Mouse (Mus musculus) CH12.LX (cell line): ENCODE measurements around the gene Cldn14. TPM values are rescaled to one million over a fixed set of nuclear protein-coding genes. Genes with fewer than 3 reads are reported as not detected.

ENCODE experiments used
- DNase-seq: peaks from one replicate; pipeline ENCODE4 v3.0.0-alpha.2; 2013; ENCODE audit errors: extremely low read depth
- H3K27ac ChIP-seq: 2 replicates; pipeline ENCODE4 v1.5.1; 2012; ENCODE audit warnings: low read depth, mild to moderate bottlenecking, control low read depth, moderate library complexity; ENCODE audit not compliant: insufficient read depth
- H3K27me3 ChIP-seq: replicated peaks from 2 replicates; pipeline ENCODE3; 2012; ENCODE audit warnings: inconsistent platforms
- H3K36me3 ChIP-seq, 2 experiments: replicated peaks in 1 of 2; 2 replicates each; pipeline versions ENCODE3 to v1.6.1; 2012; ENCODE audit warnings: inconsistent platforms in 1 of 2, low read length in 1 of 2, mild to moderate bottlenecking in 1 of 2, mixed read lengths in 1 of 2, moderate library complexity in 1 of 2; ENCODE audit not compliant: control insufficient read depth in 1 of 2, insufficient read depth in 1 of 2
- H3K4me1 ChIP-seq, 2 experiments: 2 replicates each; pipeline ENCODE4 v1.6.1; 2012; ENCODE audit warnings: inconsistent platforms in 1 of 2, moderate library complexity in 1 of 2; ENCODE audit not compliant: insufficient read depth in 2 of 2, control insufficient read depth in 1 of 2
- H3K4me2 ChIP-seq: 2 replicates; pipeline ENCODE4 v1.6.1; 2012; ENCODE audit warnings: low read depth, mild to moderate bottlenecking, control low read depth; ENCODE audit not compliant: poor library complexity, insufficient read depth, severe bottlenecking
- H3K4me3 ChIP-seq, 3 experiments: fragments of 150-350 bp in 1 of 3; sonication (generic) in 1 of 3; replicated peaks in 1 of 3; 2 replicates each; pipeline versions ENCODE3 to v1.5.1; 2011 to 2012; ENCODE audit warnings: low read depth in 2 of 3, low read length in 2 of 3, mild to moderate bottlenecking in 2 of 3, moderate library complexity in 2 of 3, control low read depth in 1 of 3, improper control_type of control experiment in 1 of 3, inconsistent platforms in 1 of 3, mixed read lengths in 1 of 3; ENCODE audit not compliant: poor library complexity in 1 of 3
- H3K79me2 ChIP-seq: replicated peaks from 2 replicates; pipeline ENCODE4 v1.6.1; 2012; ENCODE audit warnings: mild to moderate bottlenecking, moderate library complexity; ENCODE audit not compliant: control insufficient read depth, poor library complexity, insufficient read depth, severe bottlenecking; ENCODE audit errors: extremely low read depth
- H3K9ac ChIP-seq: 2 replicates; pipeline ENCODE4 v1.6.1; 2012; ENCODE audit warnings: low read depth, mild to moderate bottlenecking, control low read depth, moderate library complexity; ENCODE audit not compliant: insufficient read depth
- H3K9me3 ChIP-seq: replicated peaks from 2 replicates; pipeline ENCODE3; 2012; ENCODE audit warnings: low read length, inconsistent platforms, mixed read lengths
- CHD2 ChIP-seq: IDR thresholded peaks from 2 replicates; pipeline ENCODE4 v1.6.1; 2011; ENCODE audit warnings: low read length, improper control_type of control experiment
- CTCF ChIP-seq, 2 experiments: IDR thresholded peaks in 1 of 2; conservative IDR thresholded peaks in 1 of 2; 2 replicates each; pipeline ENCODE4 v1.5.1; 2011 to 2012; ENCODE audit warnings: low read depth in 2 of 2, low read length in 2 of 2, improper control_type of control experiment in 1 of 2, inconsistent platforms in 1 of 2, mild to moderate bottlenecking in 1 of 2, moderate library complexity in 1 of 2
- E2F4 ChIP-seq: IDR thresholded peaks from 2 replicates; pipeline ENCODE4 v1.6.1; 2011; ENCODE audit warnings: low read depth, low read length, improper control_type of control experiment; ENCODE audit not compliant: insufficient replicate concordance
- ELF1 ChIP-seq: IDR thresholded peaks from 2 replicates; pipeline ENCODE4 v1.6.1; 2014; ENCODE audit warnings: low read depth, mild to moderate bottlenecking, inconsistent platforms, low read length, improper control_type of control experiment
- EP300 ChIP-seq: IDR thresholded peaks from 2 replicates; pipeline ENCODE4 v1.6.1; 2011; ENCODE audit warnings: low read length, improper control_type of control experiment
- HCFC1 ChIP-seq: IDR thresholded peaks from 2 replicates; pipeline ENCODE4 v1.6.1; 2012; ENCODE audit warnings: low read depth, mild to moderate bottlenecking, inconsistent platforms, low read length, improper control_type of control experiment
- JUN ChIP-seq: IDR thresholded peaks from 2 replicates; pipeline ENCODE4 v1.6.1; 2011; ENCODE audit warnings: low read depth, mild to moderate bottlenecking, low read length, improper control_type of control experiment, moderate library complexity; ENCODE audit not compliant: insufficient read depth
- MAFK ChIP-seq: IDR thresholded peaks from 2 replicates; pipeline ENCODE4 v1.6.1; 2011; ENCODE audit warnings: low read length, improper control_type of control experiment; ENCODE audit not compliant: insufficient replicate concordance
- MAX ChIP-seq: IDR thresholded peaks from 2 replicates; pipeline ENCODE4 v1.6.1; 2011; ENCODE audit warnings: low read length, improper control_type of control experiment
- MEF2A ChIP-seq: IDR thresholded peaks from 2 replicates; pipeline ENCODE4 v1.6.1; 2014; ENCODE audit warnings: low read depth, mild to moderate bottlenecking, inconsistent platforms, low read length, improper control_type of control experiment, borderline replicate concordance
- MXI1 ChIP-seq: IDR thresholded peaks from 2 replicates; pipeline ENCODE4 v1.6.1; 2011; ENCODE audit warnings: mild to moderate bottlenecking, low read depth, low read length, improper control_type of control experiment
- MYC ChIP-seq: IDR thresholded peaks from 2 replicates; pipeline ENCODE4 v1.6.1; 2011; ENCODE audit warnings: low read depth, mild to moderate bottlenecking, improper control_type of control experiment, low read length
- NELFE ChIP-seq: IDR thresholded peaks from 2 replicates; pipeline ENCODE4 v1.6.1; 2011; ENCODE audit warnings: low read depth, low read length, improper control_type of control experiment
- NRF1 ChIP-seq: IDR thresholded peaks from 2 replicates; pipeline ENCODE4 v1.6.1; 2014; ENCODE audit warnings: low read depth, mild to moderate bottlenecking, inconsistent platforms, low read length, improper control_type of control experiment, moderate library complexity
- POLR2AphosphoS2 ChIP-seq: IDR thresholded peaks from 2 replicates; pipeline ENCODE4 v1.6.1; 2011; ENCODE audit warnings: low read depth, low read length, improper control_type of control experiment
- RAD21 ChIP-seq: IDR thresholded peaks from 2 replicates; pipeline ENCODE4 v1.6.1; 2011; ENCODE audit warnings: low read depth, mild to moderate bottlenecking, low read length, improper control_type of control experiment, moderate library complexity
- RCOR1 ChIP-seq: conservative IDR thresholded peaks from 2 replicates; pipeline ENCODE4 v1.6.1; 2012; ENCODE audit warnings: low read depth, mild to moderate bottlenecking, inconsistent platforms, low read length, improper control_type of control experiment
- SIN3A ChIP-seq: IDR thresholded peaks from 2 replicates; pipeline ENCODE4 v1.6.1; 2012; ENCODE audit warnings: low read length, improper control_type of control experiment, inconsistent platforms
- TBP ChIP-seq: conservative IDR thresholded peaks from 2 replicates; pipeline ENCODE4 v1.6.1; 2011; ENCODE audit warnings: low read depth, low read length, improper control_type of control experiment
- TCF12 ChIP-seq: IDR thresholded peaks from 2 replicates; pipeline ENCODE4 v1.6.1; 2014; ENCODE audit warnings: low read depth, mild to moderate bottlenecking, inconsistent platforms, low read length, improper control_type of control experiment
- UBTF ChIP-seq: IDR thresholded peaks from 2 replicates; pipeline ENCODE4 v1.6.1; 2012; ENCODE audit warnings: low read depth, mild to moderate bottlenecking, inconsistent platforms, low read length, improper control_type of control experiment, moderate library complexity
- USF1 ChIP-seq: IDR thresholded peaks from 2 replicates; pipeline ENCODE4 v1.6.1; 2014; ENCODE audit warnings: low read depth, mild to moderate bottlenecking, inconsistent platforms, low read length, improper control_type of control experiment
- USF2 ChIP-seq: conservative IDR thresholded peaks from 2 replicates; pipeline ENCODE4 v1.6.1; 2011; ENCODE audit warnings: low read depth, low read length, improper control_type of control experiment
- ZC3H11A ChIP-seq: IDR thresholded peaks from 2 replicates; pipeline ENCODE4 v1.6.1; 2012; ENCODE audit warnings: low read depth, mild to moderate bottlenecking, inconsistent platforms, low read length, improper control_type of control experiment
- ZKSCAN1 ChIP-seq: IDR thresholded peaks from 2 replicates; pipeline ENCODE4 v1.6.1; 2012; ENCODE audit warnings: low read depth, inconsistent platforms, low read length, improper control_type of control experiment, borderline replicate concordance
- ZNF384 ChIP-seq: IDR thresholded peaks from 2 replicates; pipeline ENCODE4 v1.6.1; 2012; ENCODE audit warnings: low read depth, low read length, improper control_type of control experiment, inconsistent platforms
- dilution Hi-C: fragments of 300-500 bp; cut with MboI; formaldehyde crosslinking; loops from 2 replicates; pipeline ENCODE4 v1.14.3; 2020; ENCODE audit warnings: low sequenced_read_pairs; ENCODE audit not compliant: extremely low pct_unique_long_range_greater_than_20kb, extremely low pct_ligation_motif_present
- in situ Hi-C: fragments of 300-500 bp; cut with MboI; formaldehyde crosslinking; loops from 3 replicates; pipeline ENCODE4 v1.14.3; 2019; ENCODE audit warnings: low sequenced_read_pairs, low pct_ligation_motif_present, low pct_unique_long_range_greater_than_20kb, mixed read lengths
- polyA plus RNA-seq: library from polyadenylated mRNA; unstranded; fragments of >175 nt; gene quantifications from 2 replicates; pipeline ENCODE4 v1.2.1, GENCODE M21; 2012; ENCODE audit warnings: low read depth; ENCODE audit not compliant: insufficient read length
- total RNA-seq, 2 experiments: library from RNA; depleted of rRNA; stranded (reverse); fragments of 300-350 nt in 1 of 2; fragments of >200 nt in 1 of 2; gene quantifications; 2 replicates each; pipeline ENCODE4 v1.2.3; 2012 to 2014

Cldn14 gene
- total and polyA plus RNA-seq, 3 experiments = 0.15 to 0.25 (median 0.21) TPM

GRCm38 (mm10) chr16:93912158-93912557 lies 96.5 kb downstream of the Cldn14 start (continued):
- TF ChIP-seq MXI1 (no peak), TCF12 (peak; percentile 76), USF1 (no peak), JUN (peak; percentile 69), NRF1 (no peak), MAX (peak; percentile 16; the same call in 1 of the 2 replicates), USF2 (no peak), E2F4 (no peak), TBP (peak; percentile 49; the same call in 1 of the 2 replicates), CHD2 (peak; percentile 80), EP300 (peak; percentile 92), ELF1 (peak; percentile 48; the same call in 1 of the 2 replicates), MEF2A (peak; percentile 76; the same call in 1 of the 2 replicates), NELFE (peak; percentile 60)

- Histone ChIP-seq H3K27ac (no peak overlapping the region), H3K4me2 (no peak overlapping the region), H3K27me3 (no peaks in the 10 kb centered on the region), H3K79me2 (no peaks in the 10 kb centered on the region), H3K36me3 (peaks cover 4 to 13% of the 10 kb centered on the region in 2 experiments), H3K9ac (no peak overlapping the region), H3K9me3 (no peaks in the 10 kb centered on the region), H3K4me3 (no peak overlapping the region), H3K4me1 (peaks cover 20 to 69% of the 10 kb centered on the region in 2 experiments)
- dilution Hi-C loops = no loop called here
- TF ChIP-seq HCFC1 = no peak
- TF ChIP-seq RAD21 = no peak
- TF ChIP-seq ZNF384 = no peak
- TF ChIP-seq E2F4 = no peak
- no peak for TF ChIP-seq NRF1
- no peak for TF ChIP-seq EP300
- no peak for TF ChIP-seq MAFK
- no peak for TF ChIP-seq ZKSCAN1
- TF ChIP-seq TBP = no peak
- no peak for TF ChIP-seq RCOR1
- no peak for TF ChIP-seq USF2
- TF ChIP-seq MYC = no peak
- TF ChIP-seq MEF2A = no peak
- TF ChIP-seq CTCF (conservative IDR thresholded peaks at IDR 0.05 in 1 of 2, IDR thresholded peaks at IDR 0.05 in 1 of 2; ENCODE audit: low read depth in 2 of 2, low read length in 2 of 2) = no peak
- no peak for TF ChIP-seq TCF12
- TF ChIP-seq UBTF = no peak
- no peak for TF ChIP-seq NELFE
- TF ChIP-seq ZC3H11A = no peak
- TF ChIP-seq SIN3A = no peak
- TF ChIP-seq POLR2AphosphoS2 = no peak
- no peak for DNase-seq
- in situ Hi-C loops = no loop called here
Observed at GRCm38 (mm10) chr16:93910735-93911665, 97.6 kb downstream of the Cldn14 start.
